Mouse (Mus musculus) telencephalon, adult 2 months (tissue): ENCODE measurements at regions not wholly inside any gene's neighbourhood (a gene's known extent, or its start where the extent isn't known, plus 50 kb on each side); places are given as distances from the start of the nearest gene placed in this dataset.
"Not testable (repeated sequence)": the region's sequence is repeated elsewhere in the genome, so short reads cannot be mapped to it uniquely, and the experiment has no call there.

Source experiments
- DNase-seq: peaks from one replicate; pipeline ENCODE4 v3.0.0-alpha.2; 2011; ENCODE audit warnings: low read depth, low spot score

DNA sequence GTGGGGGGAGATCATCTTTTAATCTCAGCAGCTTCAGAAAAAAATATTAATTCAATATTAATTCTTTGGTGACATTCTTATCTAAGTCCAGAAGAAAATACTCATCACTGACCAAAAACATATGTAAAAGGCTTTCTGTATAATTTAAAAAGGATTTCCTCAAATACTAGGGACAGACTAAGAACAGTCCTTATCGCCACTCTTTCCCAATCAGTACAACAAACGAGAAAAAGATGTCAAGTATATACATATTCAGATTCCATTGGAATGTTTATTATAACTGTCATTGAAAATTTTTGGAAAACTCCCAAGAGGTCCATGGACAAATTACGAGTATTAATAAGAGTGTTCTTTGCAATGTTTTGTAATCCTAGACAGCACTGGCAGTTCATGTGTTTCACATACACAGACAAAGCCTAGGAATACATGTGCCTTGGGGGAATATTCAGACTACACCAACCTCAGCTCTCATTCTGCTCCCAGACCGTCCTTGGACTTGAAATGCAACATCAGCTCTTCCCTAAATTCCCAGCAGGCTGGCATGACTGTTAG lies 270.4 kb upstream of the Dcbld2 start:
- no peak for DNase-seq

DNA sequence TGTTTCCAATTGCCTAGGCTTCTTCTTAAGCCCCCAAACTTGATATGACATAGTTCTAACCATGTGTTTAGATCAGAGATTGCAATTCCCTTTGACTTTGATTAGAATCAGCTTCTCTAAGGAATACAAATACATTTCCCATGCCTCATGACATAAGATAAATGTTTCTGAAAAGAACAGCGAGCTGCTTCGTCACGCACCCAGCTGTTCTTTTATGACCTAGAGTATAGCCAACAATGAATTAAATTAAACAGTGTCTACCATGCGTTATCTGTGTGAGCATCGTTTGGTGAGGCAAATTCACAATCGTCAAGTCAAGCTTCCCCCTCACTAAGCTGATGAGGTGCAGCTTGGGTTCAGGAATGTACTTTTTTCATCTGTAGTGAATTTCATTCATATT lies 261.8 kb upstream of the Dcbld2 start:
- DNase-seq = no peak

DNA sequence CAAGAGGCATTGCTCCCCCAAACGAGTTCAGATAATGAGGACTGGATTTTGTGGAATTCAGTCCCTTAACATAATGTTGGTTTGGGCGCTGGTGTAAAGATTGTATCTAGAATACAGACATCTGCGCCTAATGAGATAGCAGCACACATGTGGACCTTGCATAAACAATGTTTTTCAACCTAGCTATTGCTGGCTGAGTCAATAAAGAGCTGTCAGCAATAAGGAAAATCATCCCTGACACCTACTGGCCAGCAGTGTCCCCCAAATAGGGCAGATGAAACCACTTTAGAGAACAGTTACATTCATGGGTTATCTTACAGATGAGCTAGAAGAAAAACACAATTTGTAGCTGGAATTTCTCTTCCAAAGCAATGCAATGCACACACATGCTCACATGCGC lies 252.7 kb upstream of the Dcbld2 start:
- DNase-seq = no peak

DNA sequence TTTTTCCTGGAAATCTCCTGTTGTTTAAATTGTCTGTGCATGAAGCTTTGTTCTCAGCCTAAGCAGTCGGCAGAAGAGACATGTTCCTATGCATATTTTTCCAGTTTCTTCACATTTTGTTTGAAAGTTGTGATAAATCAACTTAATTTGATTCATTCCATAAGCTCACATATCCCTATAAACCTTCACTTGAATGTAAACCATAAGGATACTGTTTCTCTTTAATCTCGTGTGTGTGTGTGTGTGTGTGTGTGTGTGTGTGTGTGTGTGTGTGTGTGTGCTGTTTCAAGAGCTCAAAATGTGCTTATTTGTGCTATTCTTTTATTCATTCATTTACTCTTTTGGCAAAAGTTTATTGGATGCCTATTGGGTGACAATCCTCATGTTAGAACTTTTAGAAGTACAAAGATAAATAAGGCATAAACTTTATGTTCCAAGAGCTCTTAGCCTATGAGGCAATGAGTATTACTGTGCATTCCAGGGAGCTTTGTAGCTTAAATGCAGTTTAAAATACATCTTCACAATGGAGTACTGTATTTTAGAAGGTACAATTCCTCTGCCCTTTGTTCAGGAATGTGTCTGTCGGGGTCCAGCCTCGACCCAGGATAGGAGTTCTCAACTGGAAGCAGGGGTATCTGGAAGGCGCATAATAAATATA lies 229.4 kb upstream of the Dcbld2 start:
- DNase-seq = no peak

DNA sequence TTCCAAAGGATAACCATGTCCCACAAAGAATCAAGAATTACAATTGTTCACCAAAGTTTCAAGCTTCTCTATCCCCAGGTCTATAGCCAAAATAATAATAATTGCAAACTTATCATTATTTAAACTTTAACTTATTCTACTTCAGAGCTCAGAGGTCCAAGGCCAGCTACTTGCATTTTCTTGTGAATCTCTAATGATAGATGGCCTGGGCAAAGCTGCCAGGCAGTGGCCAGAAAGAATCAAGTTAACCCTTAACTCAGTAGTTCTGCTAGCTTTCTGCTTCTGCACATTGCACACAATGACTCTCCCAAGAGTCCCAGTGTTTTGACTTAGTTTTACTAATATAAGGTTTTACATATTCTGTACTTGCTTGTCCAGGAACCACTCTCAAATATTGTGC lies 228.3 kb upstream of the Dcbld2 start:
- not testable (repeated sequence) for DNase-seq

DNA sequence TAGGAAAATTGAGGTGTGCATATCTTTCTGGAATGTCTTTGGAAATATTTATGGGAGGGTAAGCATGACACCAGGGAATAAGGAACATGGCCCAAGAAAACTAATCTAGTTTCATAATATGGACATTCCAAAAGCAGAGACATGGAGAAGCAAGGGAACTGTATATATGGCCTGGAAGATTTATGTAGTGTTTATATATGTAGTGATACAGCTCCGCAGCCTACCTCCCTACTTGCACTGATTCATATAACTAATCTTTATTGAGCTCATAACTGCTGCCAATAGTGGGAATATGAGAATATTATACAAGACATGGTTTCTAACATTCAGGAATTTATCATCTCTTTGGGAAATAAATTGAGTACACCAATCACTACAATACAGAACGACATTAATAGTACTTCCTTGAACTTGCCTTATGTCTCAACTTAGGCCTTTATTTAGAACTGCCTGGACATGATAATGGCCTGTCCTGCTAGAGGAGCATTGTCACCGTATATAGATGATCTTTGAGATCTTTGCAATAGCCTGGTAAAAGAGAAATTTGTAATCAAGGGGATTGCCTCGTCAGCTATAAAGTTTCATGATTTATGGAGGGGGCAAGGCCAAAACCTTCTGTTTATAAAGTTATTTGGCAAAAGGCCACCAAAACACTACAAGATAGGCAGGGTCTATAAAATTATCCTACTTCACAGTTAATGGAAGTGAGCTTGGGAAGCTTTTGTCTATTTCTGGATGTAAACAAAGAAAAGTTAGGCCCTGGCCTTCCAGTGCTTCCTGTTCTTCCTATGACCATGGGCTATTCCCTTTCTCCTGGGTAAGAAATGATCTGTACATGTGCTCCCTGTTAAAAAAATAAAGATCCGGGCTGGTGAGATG lies 213.4 kb upstream of the Dcbld2 start:
- no peak for DNase-seq

DNA sequence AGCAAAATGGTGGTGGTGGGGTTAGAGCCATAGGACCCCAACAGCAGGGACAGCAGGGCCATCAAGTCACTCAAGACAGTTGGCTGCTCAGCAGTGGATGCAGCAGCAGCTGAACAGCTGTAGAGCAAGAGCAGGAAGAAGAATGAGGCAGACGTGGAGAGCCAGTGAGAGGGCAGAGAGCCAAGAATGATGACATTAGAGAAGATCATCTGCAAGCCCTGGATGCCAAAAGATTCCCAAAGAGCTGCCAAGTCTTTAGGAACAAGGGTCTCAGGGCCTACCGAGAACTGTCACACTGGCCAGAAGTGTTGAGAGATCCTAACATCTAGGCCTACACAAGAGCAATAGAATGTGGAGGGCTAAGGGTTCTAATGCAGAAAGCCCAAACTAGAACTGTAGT lies 196.4 kb upstream of the Dcbld2 start:
- no peak for DNase-seq

DNA sequence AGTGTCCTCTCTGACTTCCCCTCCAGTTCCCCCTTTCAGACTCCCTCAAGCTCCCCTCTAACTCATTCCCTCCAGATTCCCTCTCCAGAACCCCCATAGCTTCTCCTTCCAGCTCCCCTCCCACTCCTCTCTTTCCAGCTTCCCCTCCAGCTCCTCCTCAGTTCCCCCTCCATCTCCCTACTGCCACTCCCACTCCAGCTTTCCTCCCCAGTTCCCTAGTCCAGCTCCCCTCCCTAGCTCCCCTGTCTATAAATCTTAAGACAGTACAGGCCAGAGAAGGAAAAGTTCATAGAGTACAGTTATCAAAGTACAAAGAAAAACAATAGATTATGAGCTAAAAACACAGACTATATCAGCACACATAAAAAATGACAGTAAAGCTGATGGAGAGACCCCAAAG lies 173.6 kb upstream of the Dcbld2 start:
- no peak for DNase-seq

DNA sequence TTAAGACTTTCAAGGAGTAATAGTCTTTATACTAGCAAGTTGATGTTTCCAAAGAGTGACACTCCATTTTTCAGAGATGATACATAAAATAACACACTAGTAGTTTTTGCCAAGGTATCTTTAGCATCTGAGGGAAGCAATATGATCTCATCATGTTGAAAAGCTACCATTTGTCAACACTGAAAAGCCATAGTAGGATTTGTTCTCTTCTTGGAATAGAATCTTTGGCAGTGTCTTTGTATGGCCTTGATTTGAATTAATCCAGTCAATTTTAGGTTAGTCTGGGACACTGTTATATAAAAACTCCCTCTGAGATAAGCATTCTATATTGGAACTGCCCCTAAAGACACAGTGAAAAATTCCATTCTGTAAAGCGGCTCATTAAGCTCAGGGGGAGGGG lies 171.4 kb upstream of the Dcbld2 start:
- peak; percentile 12 for DNase-seq

DNA sequence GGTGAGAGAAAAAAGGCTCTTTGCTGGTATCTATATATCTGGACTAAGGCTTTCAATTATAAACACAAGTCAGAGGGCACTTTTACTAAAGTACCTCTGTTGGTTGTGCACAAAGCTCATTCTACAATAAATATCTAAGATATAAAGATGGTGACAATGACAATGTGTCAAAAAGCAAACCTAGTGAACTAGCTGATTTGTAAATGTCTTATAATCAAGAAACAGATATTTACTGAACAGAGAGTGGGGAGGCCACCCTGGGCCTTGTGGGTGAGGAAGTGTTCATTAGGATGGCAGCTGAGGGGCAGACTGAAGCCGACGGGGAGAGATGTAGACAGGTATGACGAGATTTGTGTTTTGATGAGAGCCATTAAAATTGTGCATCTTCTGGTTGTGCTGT lies 132.0 kb upstream of the Dcbld2 start:
- DNase-seq = no peak

DNA sequence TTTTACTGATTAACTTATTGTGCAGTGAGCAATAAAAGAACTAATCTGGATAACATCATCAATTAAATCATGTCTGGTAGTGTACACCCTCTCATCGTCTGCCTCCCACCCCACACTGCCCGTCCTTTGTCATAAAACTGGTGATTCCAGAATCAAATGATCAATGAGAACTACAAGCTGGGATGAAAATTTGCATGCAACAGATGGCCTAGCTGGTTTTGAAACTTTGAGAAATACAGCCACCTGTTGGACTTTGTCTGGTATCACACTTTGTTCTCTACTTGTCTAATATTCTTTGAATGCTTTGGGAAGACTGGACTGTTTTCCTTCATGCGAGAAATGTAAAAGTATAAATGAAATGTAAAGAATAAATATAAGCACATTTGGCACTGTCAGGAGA lies 126.8 kb upstream of the Dcbld2 start:
- DNase-seq = no peak

DNA sequence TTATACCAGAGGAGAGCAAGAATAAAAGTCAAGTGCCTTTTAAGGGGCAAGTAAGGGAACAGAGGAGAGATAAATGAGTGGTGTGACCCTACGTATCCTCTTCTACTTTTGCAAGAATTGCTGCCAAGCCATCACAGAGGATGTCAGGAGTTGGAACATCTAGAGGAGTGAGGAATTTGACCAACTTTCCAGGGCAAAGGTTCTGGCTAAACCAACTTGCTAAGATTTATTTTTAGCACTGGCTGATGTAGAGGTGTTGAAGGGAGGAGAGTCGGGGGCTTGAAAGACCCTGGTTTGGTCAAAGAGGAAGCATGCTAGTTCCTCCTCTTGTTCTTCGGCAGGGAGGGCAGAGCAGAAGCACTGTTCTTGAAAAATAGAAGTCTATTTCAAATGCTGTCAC lies 113.8 kb upstream of the Dcbld2 start:
- DNase-seq = no peak

DNA sequence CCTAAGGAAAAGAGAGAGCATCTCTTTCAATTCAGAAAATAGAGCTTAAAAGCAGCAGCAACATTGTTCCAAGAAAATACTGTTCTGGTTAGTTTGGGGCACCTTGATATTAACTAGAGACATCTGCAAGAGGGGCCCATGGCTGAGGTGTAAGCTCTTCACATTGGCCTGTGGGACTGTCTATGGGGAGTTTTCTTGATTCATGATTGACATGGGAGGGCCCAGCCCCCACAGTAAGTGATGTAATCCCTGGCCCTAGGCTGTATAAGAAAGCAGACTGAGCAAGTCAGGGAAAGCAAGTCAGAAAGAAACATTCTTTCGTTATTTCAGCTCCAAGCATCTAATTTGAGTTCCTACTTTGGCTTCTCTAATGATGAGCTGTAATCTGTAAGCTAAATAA lies 113.1 kb upstream of the Dcbld2 start:
- no peak for DNase-seq

DNA sequence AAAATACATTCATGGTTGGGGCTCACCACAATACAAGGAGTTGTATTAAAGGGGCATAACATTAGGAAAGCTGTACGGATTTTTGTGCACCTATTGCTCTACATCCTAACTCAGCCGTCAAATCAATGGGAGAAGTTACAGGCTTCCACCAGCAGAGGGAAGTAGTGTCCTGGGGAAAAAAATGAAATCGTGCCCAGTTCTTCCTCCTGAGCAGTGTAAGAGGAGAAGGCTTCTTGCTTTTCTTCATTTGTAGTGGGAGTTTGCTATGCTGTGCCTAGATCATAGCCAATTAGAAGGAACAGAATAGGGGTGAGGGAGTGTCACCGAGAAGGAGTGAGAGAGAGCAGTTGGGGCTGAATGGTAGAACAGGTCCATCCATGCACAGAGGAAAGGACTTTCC lies 108.7 kb upstream of the Dcbld2 start:
- DNase-seq = peak; percentile 59

DNA sequence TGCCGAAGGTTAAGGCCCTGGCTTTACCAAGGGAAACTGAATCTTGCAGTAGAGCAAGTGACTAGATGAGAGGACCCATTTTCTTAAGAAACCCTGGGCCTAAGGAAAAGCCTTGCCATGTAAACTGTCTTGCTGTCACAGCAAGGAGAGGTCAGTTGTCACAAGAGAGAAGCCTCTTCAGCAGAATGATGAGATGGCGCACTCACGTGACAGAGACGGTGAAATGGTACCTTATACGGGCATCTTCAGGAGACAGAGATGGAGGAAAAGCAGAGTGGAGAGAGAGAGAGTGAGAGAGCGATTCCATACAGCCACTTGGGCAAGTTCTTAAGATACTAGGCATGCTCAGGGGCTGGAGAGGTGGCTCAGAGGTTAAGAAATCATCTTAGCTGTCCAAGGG lies 108.1 kb upstream of the Dcbld2 start:
- no peak for DNase-seq

DNA sequence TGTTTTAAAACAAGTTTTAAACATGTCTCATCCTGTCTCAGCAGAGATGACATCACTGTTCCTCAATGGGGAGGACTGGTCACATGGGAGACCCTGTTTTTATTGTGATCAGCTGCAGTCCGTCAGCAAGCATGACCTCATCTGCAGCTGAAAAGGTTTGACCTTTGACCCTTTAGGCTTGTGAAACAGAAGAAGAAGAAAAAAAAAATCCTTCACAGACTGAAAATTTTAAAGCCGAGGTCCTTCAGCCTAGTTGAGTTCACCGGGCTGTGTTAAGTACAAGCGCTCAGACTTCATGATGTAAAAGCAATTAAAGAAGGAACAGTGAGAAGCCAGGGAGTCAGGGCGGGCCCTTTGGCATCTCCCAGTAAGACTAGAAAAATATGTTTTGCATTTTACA lies 104.7 kb upstream of the Dcbld2 start:
- no peak for DNase-seq

DNA sequence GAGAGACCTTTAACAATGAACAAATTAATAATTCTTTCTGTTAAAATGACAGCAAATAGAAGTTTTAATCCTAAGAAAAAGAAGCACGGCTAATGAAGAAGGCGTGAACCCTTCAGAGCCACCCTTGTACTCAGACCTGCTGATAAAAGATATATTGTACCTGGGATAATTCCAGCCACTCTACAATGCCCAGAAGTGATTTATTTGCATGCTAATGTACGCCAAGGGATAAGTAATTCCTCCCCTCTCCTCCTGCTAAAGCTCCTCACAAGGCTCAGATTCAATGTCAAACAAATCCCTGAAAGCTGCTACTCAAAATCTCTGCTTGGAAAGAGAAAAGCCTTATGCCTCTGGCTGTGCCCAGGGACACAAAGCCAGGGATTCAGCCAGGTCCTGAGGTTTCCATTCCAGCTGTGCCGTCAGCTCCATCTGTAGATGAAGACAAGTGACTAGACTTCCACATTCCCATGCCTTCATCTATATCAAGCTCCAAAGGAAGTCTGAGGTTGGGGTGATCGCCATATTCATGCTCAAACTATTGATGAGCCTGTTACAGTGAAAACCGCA lies 91.3 kb upstream of the Dcbld2 start:
- DNase-seq = no peak

DNA sequence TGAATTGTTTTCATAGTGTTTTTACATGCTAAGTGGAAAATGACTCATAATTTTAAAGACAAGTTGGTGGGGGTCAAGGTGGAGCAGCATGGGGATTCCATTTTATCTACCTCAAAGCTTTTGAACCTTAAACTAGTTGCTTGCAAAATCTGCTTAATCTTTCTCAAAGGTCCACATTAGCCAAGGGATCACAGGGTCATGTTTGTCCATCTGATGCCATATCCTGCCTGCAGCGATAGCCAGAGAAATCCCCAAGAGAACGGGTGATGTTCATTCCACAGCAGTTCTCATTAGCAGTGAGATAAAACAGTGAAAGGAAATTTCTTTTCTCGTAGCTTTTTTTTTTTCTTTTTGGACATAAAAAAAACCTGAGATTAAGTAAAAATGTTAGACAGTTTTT lies 77.2 kb upstream of the Dcbld2 start:
- no peak for DNase-seq

DNA sequence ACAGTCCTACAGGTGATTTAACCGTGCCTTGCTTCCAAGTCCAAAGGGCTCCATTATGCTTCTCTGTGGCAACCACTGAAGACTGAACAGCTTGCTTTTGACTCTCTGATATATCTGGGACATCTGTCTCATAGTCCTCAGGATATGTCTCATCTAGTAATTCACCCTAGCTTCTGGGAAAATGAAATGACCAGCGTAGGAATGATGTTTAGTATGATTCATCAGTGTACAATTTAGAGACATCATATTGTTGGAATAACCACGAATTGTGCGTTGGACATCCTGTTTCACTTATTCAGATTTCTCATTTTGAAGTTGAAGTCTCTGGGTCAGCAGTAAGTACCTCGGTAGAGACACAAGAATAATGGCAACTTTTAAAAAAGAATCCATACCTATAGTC lies 64.3 kb upstream of the Dcbld2 start:
- DNase-seq = no peak

DNA sequence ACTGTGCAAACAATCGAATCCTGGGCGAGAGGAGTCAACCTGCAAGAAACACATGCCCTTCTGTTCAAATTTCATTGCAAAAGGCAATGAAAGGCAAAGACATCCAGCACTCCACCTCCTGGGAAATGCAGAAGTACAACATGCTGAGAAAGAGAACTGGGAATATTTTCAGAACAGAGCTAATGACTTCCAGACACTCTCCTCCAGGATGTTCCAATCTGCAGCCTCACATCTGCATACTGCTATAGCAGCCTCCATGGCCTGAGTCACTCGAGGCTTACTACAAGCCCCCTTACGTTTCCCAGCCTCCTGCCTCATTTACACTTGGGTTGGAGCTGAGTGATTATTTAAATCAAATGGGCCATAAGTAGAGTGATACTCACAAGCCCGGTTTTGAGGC lies 58.9 kb upstream of the Dcbld2 start:
- no peak for DNase-seq

DNA sequence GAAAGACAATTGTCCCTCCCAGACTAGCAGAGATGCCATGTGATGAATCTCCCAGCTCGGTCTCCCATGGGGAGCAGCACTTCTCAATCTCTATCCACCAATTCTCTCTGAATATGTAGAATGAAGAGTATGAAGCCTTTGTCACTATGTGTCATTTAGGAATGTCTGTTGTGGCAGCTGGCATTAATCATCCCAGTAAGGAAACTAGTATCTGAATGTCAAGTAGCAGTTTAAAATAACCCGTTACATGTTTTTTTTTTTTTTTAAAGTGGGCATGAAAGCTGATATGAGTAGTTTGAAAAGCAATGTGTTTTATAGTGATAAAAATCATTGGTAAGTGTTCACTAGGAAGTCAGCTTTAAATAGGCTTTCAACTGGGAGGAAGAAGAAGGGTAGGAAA lies 58.4 kb upstream of the Dcbld2 start:
- DNase-seq = no peak

DNA sequence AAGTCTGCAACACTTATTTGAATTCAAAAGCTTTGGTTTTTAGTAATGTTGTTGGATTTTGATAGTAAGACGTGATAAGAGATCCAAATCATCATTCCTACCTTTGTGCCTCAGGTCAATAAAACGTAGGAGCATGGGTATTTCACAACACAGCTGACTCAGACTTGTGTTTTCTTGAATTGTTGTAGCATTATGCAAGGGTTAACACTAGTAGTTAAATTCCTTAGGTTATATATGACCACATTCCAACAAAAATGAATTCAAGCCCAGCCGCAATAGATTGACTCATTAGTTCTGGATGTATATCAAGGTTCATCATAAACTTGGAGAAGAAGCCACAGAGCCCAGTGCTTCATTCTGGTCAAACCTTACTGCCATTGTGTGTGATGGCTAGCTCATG lies 56.1 kb upstream of the Dcbld2 start:
- no peak for DNase-seq

DNA sequence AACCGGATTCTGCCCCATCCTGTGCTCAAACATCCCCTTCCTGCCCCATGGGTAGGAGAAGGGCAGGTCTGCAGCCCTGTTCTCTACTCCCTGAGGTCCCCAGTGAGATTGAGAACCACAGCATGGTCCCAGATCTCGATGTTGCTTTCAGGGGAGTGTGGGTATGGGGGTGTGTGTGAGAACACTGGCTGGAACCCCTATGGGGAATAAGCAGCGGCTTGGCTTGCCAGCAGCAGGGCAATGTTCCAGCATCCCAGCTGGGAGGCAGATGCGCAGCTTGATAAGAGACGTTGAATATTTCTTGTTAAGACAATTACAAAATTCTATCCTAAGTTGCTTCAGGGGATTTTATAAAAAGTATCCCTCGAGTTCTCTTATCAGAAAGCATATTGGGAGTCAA lies 53.7 kb upstream of the Dcbld2 start:
- DNase-seq = no peak
